Mouse (Mus musculus) large intestine, adult 2 months (tissue): Measurements from ENCODE around the gene Fam83d. TPM values are rescaled to one million over a fixed set of nuclear protein-coding genes. Genes with fewer than 3 reads are reported as not detected.

Source experiments
- DNase-seq: peaks from one replicate; pipeline ENCODE4 v3.0.0-alpha.2; 2012; ENCODE audit warnings: low read depth, low spot score
- WGBS: fragments of 180-500 bp; shearing (Covaris S2); methylation state at CpG from one replicate; pipeline ENCODE4 v1.1.7; 2018; 5-methylcytosine and 5-hydroxymethylcytosine counted together
- polyA plus RNA-seq: library from polyadenylated mRNA; depleted of rRNA; stranded (reverse); fragments of >200 nt; gene quantifications from 2 replicates; pipeline ENCODE4 v1.2.3, GENCODE M21; 2012

Fam83d gene
- polyA plus RNA-seq, 1 experiment, result 26.4 TPM

GRCm38 (mm10) chr2:158742431-158742830 lies 25.5 kb upstream of the Fam83d start:
- no peak for DNase-seq
- 73% methylated on average over 5 of the region's 5 CpGs for WGBS

DNA sequence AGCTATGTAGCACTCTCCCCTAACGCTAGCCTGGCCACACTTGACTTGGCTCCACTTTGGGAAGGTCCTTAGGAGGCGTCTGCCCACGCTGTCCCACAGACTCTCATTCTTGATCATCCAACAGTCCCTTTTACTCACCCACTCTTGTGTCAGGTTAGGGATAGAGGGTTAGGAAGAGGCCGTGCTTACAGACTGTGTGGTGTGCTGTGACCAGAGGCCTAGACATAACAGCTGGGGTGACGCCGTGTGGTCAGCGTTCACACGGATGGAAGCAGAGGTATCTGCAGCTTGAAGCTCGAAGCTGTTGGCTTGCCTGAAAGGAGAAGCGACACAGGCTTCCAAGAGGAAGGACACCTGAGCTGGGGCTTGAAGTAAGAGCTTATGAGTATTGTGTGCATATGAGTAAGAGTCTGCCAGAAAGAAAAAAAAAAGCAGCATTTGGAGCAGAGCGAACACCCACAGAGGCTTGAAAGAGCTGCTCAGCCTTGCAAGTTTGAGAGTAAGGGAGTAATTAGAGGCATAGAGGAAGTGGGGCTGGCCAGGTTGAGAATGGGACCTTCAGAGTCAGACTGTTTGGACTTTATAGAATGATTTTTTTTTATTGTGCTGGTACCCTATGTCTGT lies 24.3 kb upstream of the Fam83d start:
- 86% methylated on average over 11 of the region's 11 CpGs for WGBS
- DNase-seq, result no peak

DNA sequence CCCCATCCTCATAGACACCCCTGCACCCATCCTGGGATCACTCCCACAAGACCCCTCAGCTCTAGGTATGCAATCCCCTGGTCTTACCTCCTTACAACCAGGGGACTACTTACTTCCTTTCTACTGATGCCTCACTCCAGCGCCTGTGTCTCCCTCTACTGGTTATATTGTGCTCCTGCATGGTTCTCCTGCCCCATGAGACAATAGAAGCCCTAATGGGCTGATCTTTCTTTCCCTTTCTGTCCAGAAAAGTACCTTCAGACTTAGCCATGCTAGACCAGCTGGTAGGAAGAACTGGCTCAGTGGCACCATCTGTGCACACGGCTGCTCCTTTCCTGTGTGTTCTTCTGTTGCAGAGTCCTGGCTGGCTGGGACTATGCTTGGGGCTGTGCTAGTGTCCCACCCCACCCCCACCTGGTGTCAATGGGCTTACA lies 22.8 kb upstream of the Fam83d start:
- DNase-seq, result no peak
- 14% methylated on average over 2 of the region's 2 CpGs for WGBS

GRCm38 (mm10) chr2:158746164-158746563 lies 21.7 kb upstream of the Fam83d start:
- WGBS, result 32% methylated on average over 11 of the region's 11 CpGs
- DNase-seq, result no peak

GRCm38 (mm10) chr2:158749366-158749765 lies 18.5 kb upstream of the Fam83d start:
- DNase-seq, result no peak
- 90% methylated on average over 9 of the region's 9 CpGs for WGBS

DNA sequence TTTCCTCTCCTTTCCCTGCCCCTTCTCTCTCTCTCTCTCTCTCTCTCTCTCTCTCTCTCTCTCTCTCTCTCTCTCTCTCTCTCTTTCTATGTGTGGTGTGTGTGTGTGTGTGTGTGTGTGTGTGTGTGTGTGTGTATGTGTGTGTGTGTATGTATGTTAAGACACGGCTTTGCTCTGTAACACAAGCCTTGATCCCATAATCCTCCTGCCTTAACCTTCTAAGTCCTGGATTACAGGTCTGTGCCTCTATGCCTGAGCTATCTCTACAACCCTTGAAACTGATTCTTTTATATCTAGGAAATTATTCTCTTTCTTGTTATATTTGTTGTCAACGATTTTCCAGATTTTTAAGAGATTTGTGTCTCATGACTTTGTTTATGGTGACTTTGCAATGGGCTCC lies 7.7 kb upstream of the Fam83d start:
- DNase-seq, result no peak
- 71% methylated on average over 2 of the region's 2 CpGs for WGBS

DNA sequence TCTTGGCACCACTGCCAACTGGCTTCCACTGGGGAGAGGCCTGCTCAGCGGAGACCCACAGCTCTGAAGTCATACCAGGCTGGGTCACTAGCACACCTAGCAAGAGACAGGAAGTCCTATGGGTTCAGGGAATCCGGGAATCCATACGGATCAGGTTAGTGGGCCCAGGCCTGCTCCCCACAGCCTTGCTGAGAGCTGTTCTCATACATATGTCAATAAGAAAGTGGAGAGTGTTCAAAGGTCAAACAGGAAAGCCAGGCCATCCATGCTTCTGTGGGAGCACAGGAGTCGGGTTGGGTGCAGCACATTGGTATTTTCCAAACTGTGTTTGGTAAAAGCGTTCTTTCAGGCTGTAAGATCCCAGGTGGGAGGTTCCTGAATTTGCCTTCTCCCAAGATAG lies 5.6 kb upstream of the Fam83d start:
- 42% methylated on average over 5 of the region's 5 CpGs for WGBS
- no peak for DNase-seq

GRCm38 (mm10) chr2:158768350-158768749 lies 457 bp downstream of the Fam83d start:
- DNase-seq, result no peak
- WGBS, result under 1% methylated on average over 37 of the region's 37 CpGs

GRCm38 (mm10) chr2:158768771-158769170 lies 878 bp downstream of the Fam83d start:
- no peak for DNase-seq
- WGBS, result 1% methylated on average over 5 of the region's 5 CpGs

- WGBS, result 36% methylated on average over 13 of the region's 13 CpGs
- no peak for DNase-seq
These were observed 2.3 kb downstream of the Fam83d start for GRCm38 (mm10) chr2:158770126-158770757.

DNA sequence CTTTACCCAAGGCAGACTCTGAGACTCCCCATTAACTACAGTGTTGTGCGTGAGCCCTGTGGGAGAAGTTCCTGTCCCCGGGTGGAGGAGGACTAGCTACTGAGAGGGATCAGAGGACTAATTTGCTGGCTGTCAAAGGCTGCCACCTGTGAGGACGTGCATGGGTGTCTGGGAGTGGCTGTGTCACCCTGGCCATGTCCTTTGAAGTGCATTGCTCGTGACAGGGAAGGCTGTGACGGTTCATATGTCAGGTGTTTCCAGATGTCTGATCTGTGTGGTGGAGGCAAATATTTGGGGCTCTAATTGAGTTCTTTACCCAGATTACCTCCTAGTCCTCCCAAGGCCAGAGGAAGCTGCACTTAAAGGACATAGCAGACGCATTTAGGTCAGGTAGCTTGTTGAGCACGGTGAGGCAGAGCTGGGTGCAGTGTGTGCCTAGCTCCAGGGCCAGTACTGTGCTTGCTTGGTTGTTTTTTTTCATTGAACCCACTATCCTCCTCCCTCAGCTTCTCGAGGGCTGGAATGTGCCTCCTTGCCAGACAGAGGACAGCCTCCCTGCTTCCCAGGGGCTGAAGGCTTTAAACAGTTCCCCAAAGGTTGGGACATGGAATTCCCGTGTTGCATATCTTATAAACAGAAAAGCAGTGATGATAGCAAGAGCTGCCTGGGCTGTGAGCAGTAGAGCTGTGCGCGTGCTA lies 3.3 kb downstream of the Fam83d start:
- 57% methylated on average over 11 of the region's 11 CpGs for whole genome bisulfite sequencing
- no peak for DNase-seq

DNA sequence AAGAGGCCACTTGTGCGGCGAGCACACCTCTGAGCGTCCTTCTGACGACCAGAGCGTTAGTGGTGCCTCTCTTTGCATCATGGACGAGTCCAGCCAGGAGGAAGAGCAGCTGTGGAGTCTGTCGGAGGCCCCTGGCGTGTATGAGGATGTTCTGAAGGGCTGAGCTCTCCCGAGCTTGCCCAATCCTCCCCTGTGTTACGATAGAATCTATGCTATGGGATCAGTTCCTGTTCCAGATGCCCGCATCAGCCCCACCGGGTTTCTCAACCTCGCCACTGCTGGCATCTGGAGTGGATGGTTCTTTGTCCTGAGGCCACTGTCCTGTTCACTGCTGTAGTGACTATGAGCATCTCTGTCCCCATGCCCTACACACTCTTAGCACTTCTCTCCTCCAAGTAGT lies 4.9 kb downstream of the Fam83d start:
- WGBS, result 86% methylated on average over 13 of the region's 13 CpGs
- DNase-seq, result no peak

DNA sequence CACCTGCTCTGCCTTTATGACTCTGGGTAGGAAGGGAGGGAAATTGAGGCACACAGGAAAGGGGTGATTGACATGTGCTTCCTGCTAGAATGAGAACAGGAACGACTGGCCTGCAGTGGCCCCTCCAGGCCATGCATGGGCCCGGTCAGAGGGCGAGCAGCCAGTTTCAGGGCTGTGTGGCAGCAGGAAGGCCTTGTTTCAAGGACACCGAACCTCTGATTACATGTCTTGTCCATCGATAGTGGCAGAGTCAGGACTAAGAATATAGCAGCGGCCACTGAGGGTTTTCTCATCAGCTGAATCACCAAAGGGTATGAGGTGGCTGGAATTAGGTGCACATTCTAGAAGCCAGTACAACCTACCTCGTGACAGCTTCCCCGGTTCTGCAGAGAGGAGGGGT lies 7.0 kb downstream of the Fam83d start:
- no peak for DNase-seq
- 67% methylated on average over 8 of the region's 8 CpGs for WGBS

DNA sequence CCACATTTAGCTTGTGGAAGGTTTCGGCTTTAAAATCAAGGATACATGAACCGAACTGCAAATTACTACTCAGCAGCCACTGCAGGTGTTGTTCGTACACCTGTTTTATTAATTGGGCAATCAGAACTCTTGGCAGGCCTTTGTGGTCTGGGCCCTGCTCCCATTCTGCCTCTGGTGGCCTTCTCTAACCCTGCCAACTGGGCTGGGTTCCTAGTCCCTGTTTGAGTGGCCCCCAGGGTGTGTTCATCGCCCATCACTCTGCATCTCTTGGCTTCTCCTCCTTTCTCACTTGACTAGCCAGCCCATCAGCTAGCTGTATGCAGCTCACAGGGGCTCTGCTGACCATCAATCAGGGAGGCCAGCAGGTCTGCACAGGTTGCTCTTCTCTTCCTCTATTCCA lies 8.8 kb downstream of the Fam83d start:
- no peak for DNase-seq
- WGBS, result 38% methylated on average over 4 of the region's 4 CpGs

GRCm38 (mm10) chr2:158777490-158777889 lies 9.6 kb downstream of the Fam83d start:
- WGBS, result 33% methylated on average over 6 of the region's 6 CpGs
- no peak for DNase-seq

DNA sequence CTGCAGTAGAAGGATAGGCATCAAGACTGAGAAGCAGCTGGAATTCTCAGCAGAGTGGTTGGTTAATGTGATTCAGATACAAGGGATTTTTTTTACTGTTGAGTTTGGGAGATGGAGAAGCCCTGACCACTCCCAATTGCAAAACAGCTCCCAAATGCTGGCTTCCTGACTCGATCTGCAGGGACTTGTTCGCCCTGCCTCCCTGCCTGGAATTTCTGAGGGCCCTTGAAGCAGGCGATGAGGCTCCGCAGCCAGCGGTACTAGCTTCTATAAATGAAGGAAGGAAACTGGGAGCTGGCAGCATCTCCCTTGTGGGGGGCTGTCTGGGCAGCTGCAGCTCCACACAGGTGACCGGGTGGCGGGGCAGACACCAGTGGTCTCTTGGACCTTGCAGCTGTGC lies 10.5 kb downstream of the Fam83d start:
- no peak for DNase-seq
- 68% methylated on average over 7 of the region's 7 CpGs for WGBS

- 81% methylated on average over 7 of the region's 7 CpGs for WGBS
These were observed 13.2 kb downstream of the Fam83d start for GRCm38 (mm10) chr2:158781126-158781525.

GRCm38 (mm10) chr2:158786927-158787795 lies 19.3 kb downstream of the Fam83d start:
- 75% methylated on average over 14 of the region's 14 CpGs for WGBS
- no peak for DNase-seq

More at GRCm38 (mm10) chr2:158781126-158781525, 13.2 kb downstream of the Fam83d start:
- DNase-seq, result no peak

- peak; percentile 95 for DNase-seq
- WGBS, result under 1% methylated on average over 33 of the region's 33 CpGs
These were observed 26.7 kb downstream of the Fam83d start, which contains the start of gene Dhx35 for GRCm38 (mm10) chr2:158794494-158795004. Gene Dhx35 (plus strand): TSS chr2:158794807.

DNA sequence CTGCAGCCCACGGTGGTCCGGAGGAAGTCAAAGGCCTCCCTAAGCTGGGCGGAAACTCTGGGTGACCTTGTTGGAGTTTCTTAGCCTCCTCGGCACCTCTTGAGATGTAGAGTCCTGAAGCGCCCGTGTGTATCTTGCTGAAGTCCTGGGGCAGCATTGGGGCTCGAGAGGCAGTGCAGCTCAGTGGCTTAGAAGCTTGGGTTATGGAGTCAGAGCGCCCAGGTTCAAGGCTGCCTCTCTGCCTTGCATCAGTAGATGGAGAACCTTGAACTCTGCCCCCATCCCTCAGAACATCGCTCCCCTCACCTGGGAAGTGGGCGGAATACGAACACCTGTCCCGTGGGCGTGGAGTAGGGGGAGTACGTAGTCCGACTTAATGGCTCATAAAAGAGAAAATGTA lies 27.1 kb downstream of the Fam83d start:
- 4% methylated on average over 15 of the region's 15 CpGs for WGBS

More for the DNA sequence above, 27.1 kb downstream of the Fam83d start:
- peak; percentile 24 for DNase-seq
